Mouse (Mus musculus) hindbrain, embryonic 14.5 days (tissue): ENCODE results near the gene Npc2. TPM values are rescaled to one million over a fixed set of nuclear protein-coding genes. Genes with fewer than 3 reads are reported as not detected.

Experiments used
- ATAC-seq: fragments of 200-750 bp; cut with Nextera tagmentation; 2 replicates; pipeline ENCODE4 v1.8.0; 2017; ENCODE audit warnings: moderate number of reproducible peaks, mild to moderate bottlenecking, moderate TSS enrichment, moderate library complexity; ENCODE audit not compliant: low FRiP score
- DNase-seq: peaks from one replicate; pipeline ENCODE4 v3.0.0-alpha.2; 2015; ENCODE audit warnings: low spot score
- H3K27ac ChIP-seq: fragments of 300-500 bp; sonication (generic); 2 replicates; pipeline ENCODE4 v1.5.1; 2014; ENCODE audit warnings: mild to moderate bottlenecking, moderate library complexity
- H3K27me3 ChIP-seq: fragments of 300-500 bp; sonication (generic); 2 replicates; pipeline ENCODE4 v1.6.1; 2014; ENCODE audit warnings: mild to moderate bottlenecking, low read length, mixed read lengths; ENCODE audit not compliant: control insufficient read depth, insufficient read depth
- H3K36me3 ChIP-seq: fragments of 300-500 bp; sonication (generic); replicated peaks from 2 replicates; pipeline ENCODE4 v1.6.1; 2014; ENCODE audit not compliant: control insufficient read depth, insufficient read depth
- H3K4me1 ChIP-seq: fragments of 300-500 bp; sonication (generic); replicated peaks from 2 replicates; pipeline ENCODE4 v1.6.1; 2014; ENCODE audit warnings: antibody characterized with exemption, low read length, mixed read lengths; ENCODE audit not compliant: control insufficient read depth, insufficient read depth
- H3K4me2 ChIP-seq: fragments of 300-500 bp; sonication (generic); replicated peaks from 2 replicates; pipeline ENCODE4 v1.6.1; 2014; ENCODE audit warnings: mild to moderate bottlenecking, moderate library complexity
- H3K4me3 ChIP-seq: fragments of 300-500 bp; sonication (generic); replicated peaks from 2 replicates; pipeline ENCODE4 v1.5.1; 2014; ENCODE audit warnings: mild to moderate bottlenecking, low read length
- H3K9ac ChIP-seq: fragments of 300-500 bp; sonication (generic); 2 replicates; pipeline ENCODE4 v1.6.1; 2014
- H3K9me3 ChIP-seq: fragments of 300-500 bp; sonication (generic); 2 replicates; pipeline ENCODE4 v1.6.1; 2016; ENCODE audit warnings: low read length; ENCODE audit not compliant: control insufficient read depth
- WGBS: fragments of 180-500 bp; shearing (Covaris S2); extraction: QIAGEN DNeasy Blood & Tissue Kit; methylation state at CpG from one replicate; pipeline ENCODE4 v1.1.7; 2014; 5-methylcytosine and 5-hydroxymethylcytosine counted together
- polyA plus RNA-seq: library from polyadenylated mRNA; unstranded; fragments of >200 nt; fragmentation: Nextera tagmentation; extraction: Ambion mirVana; gene quantifications from 2 replicates; pipeline ENCODE4 v1.2.1, GENCODE M21; 2014

Npc2 gene
- polyA plus RNA-seq, 1 experiment from 2014 or later = 54.3 TPM

DNA sequence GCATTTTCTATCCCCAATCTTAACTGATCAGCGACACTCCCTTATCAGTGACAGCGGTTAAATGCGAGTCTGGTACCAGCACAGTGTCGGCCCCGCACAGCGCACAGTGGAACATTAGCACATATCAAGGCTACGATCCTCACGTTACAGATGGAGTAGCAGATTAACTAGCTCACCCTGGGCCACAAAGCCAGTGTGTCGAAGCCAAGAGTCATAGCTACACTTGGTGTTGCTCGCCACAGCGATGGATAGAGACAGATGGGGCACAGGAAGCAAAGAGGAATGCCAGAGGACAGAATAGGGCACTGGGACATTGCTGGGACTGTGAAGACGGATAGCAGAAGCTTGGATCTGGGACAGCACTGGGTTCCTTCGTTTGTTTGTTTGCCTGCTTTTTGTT, 34.4 kb upstream of the Npc2 start:
- 83% methylated on average over 13 of the region's 13 CpGs for WGBS
- H3K27ac ChIP-seq = no peak overlapping the region
- no peaks in the 10 kb centered on the region for H3K27me3 ChIP-seq
- DNase-seq (no peak), ATAC-seq (no peak)
- no peaks in the 10 kb centered on the region for H3K4me1 ChIP-seq
- no peak overlapping the region for H3K4me2 ChIP-seq
- no peaks in the 10 kb centered on the region for H3K36me3 ChIP-seq
- no peak overlapping the region for H3K9ac ChIP-seq
- H3K4me3 ChIP-seq = no peak overlapping the region
- H3K9me3 ChIP-seq = no peaks in the 10 kb centered on the region

DNA sequence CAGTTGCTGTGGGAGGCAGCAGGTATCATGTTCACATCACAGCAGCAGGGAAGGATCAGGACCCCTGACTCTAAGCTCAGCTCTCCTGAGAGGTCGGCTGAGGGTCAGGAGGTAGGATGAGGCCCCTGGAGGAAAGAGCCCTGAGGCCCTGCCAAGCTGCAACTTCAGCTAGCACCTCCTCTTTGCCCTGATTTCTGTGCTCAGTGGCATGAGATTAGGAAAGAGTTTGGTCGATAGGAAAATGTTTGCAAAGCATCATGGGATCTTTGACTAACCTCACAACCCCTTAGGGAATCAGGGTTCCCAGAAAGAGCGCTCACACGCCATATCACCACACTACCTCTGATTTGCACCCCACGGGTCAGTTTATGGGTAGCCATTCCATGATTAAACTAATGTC, 33.8 kb upstream of the Npc2 start:
- Histone ChIP-seq H3K36me3 (no peaks in the 10 kb centered on the region), H3K27me3 (no peaks in the 10 kb centered on the region), H3K4me1 (no peaks in the 10 kb centered on the region), H3K27ac (no peak overlapping the region), H3K9ac (no peak overlapping the region), H3K9me3 (no peaks in the 10 kb centered on the region), H3K4me3 (no peak overlapping the region), H3K4me2 (no peak overlapping the region)
- DNase-seq (no peak), ATAC-seq (no peak)
- 73% methylated on average over 5 of the region's 5 CpGs for WGBS

DNA sequence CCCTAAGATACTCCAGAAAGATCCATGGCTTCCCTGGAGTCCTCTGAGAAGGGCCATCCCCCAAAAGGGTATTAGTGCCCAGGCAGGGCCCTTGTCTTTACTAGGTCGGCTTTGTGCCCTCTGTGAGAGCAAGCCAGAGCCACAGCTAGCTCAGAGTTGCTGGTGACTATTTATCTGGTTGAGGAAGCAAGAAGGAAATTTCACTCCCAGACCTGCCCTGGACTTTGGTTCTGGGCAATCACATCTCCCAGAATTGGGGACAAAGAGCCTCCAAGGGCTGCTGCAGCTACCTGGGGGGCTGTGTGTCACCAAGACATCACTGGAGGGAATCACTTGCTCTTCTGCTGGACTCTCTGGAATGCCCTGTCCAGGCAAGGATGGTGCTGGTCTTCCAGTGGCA, 33.1 kb upstream of the Npc2 start:
- H3K27ac ChIP-seq = no peak overlapping the region
- whole genome bisulfite sequencing = 93% methylated on average over 1 of the region's 1 CpGs
- H3K4me1 ChIP-seq = no peaks in the 10 kb centered on the region
- H3K4me3 ChIP-seq = no peak overlapping the region
- H3K27me3 ChIP-seq = no peaks in the 10 kb centered on the region
- no peak for DNase-seq
- no peaks in the 10 kb centered on the region for H3K36me3 ChIP-seq
- no peak for ATAC-seq
- H3K4me2 ChIP-seq = no peak overlapping the region
- no peak overlapping the region for H3K9ac ChIP-seq
- H3K9me3 ChIP-seq = no peaks in the 10 kb centered on the region

DNA sequence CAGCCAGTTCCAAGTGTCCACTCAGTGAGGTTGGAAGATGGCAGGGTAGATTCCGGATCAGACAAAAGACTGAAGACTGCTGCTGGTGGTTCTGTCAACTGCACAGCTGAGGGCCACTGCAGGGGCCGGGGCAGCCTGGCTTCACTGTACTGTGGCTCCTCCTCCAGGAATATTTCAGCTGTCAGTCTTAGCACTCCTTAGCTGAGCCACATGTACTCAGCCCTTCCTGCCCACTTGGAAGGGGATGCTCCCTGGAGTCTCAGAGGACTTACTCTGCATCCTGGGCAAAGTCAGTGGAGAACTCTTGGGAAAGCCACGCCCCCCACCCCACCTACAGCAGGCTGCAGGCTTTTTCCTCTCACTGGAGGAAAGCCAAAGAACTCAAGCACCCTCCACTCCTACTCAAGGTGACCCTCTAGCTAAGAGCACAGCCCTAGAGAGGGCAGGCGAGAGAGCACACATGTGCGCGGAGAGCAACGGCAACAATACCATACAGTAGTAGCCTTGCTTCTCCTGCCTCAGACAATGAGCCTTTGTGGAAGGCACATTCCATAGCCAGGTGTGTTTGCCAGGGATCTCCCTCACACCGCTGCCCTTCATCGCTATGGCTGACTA, 32.4 kb upstream of the Npc2 start:
- DNase-seq = no peak
- Histone ChIP-seq H3K27ac (no peak overlapping the region), H3K4me3 (no peak overlapping the region), H3K27me3 (no peaks in the 10 kb centered on the region), H3K36me3 (no peaks in the 10 kb centered on the region), H3K4me1 (no peaks in the 10 kb centered on the region), H3K4me2 (no peak overlapping the region), H3K9ac (no peak overlapping the region), H3K9me3 (no peaks in the 10 kb centered on the region)
- 73% methylated on average over 9 of the region's 9 CpGs for WGBS
- no peak for ATAC-seq

DNA sequence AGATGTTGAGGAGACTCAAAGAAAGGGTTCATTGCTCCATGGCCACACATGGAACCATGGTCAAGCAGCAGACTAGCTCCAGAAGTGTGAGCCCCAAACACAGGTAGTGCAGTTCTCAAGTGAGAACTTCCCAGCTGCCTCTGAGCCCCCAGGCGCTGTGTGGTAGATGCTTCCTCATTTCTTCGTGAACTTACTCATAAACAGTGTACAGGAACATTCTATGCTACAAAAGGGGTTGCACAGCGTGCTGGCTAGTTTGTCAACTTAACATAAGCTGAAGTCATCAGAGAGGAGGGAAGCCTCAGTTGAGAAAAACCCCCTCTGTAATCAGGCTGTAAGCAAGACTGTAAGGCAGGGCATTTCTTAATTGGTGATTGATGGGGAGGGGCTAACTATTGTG, 29.7 kb upstream of the Npc2 start:
- Histone ChIP-seq H3K9me3 (no peaks in the 10 kb centered on the region), H3K36me3 (no peaks in the 10 kb centered on the region), H3K27ac (no peak overlapping the region), H3K27me3 (no peaks in the 10 kb centered on the region), H3K4me1 (no peaks in the 10 kb centered on the region), H3K4me2 (no peak overlapping the region), H3K4me3 (no peak overlapping the region), H3K9ac (no peak overlapping the region)
- ATAC-seq (no peak), DNase-seq (no peak)
- WGBS = 90% methylated on average over 3 of the region's 3 CpGs

DNA sequence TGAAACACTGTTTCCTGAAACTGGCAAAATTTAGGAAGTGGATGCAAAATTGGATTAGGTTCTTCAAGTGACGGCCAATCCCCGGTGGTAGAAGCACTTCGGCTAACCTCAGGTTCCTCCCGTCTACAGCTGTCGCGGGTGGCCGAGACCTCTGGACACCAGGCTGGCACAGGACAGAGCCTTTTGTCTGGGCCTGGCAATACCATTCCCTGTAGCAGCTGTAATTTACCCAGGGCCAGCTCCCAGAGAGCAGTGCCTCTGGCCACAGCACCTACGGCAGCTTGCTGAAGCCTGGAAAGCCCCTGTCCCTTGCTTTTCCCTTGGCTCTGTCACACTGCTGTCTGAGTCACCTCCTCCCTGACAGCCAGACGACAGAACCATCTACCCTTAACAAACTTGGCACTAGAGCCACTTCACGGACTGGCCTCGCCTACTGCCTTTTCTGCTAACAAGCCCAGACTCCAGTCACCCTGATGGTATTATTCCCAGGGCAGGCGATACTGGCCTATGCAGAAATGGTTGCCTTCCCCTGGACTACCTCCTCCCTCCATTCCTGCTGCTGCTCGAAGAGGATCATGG, 28.7 kb upstream of the Npc2 start:
- Histone ChIP-seq H3K4me3 (no peak overlapping the region), H3K27me3 (no peaks in the 10 kb centered on the region), H3K27ac (no peak overlapping the region), H3K36me3 (no peaks in the 10 kb centered on the region), H3K4me2 (no peak overlapping the region), H3K4me1 (no peaks in the 10 kb centered on the region), H3K9me3 (no peaks in the 10 kb centered on the region), H3K9ac (no peak overlapping the region)
- DNase-seq (no peak), ATAC-seq (no peak)
- 88% methylated on average over 13 of the region's 13 CpGs for WGBS

DNA sequence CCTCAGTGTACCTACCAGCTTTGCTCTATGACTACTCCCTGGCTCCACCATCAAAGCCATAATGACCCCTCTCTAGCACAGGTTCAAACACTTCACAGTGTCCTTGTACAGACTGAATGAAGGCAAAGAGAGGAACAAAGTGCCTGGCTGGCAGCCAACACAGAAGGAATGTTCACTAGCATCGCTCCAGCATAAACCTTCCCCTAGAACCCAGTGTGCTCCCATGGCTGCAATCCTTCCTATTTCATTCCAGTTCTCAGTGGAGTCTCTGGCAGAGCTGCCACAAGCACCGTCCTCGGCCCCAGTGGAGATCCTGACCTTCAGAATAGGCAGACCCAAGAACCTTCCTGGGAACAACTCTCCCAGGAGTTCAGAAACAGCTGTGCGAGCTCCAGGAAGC, 27.5 kb upstream of the Npc2 start:
- ATAC-seq (no peak), DNase-seq (no peak)
- no peaks in the 10 kb centered on the region for H3K9me3 ChIP-seq
- H3K27ac ChIP-seq = no peak overlapping the region
- no peaks in the 10 kb centered on the region for H3K4me1 ChIP-seq
- WGBS = 65% methylated on average over 4 of the region's 4 CpGs
- no peak overlapping the region for H3K9ac ChIP-seq
- H3K27me3 ChIP-seq = no peaks in the 10 kb centered on the region
- H3K4me3 ChIP-seq = no peak overlapping the region
- no peaks in the 10 kb centered on the region for H3K36me3 ChIP-seq
- no peak overlapping the region for H3K4me2 ChIP-seq

DNA sequence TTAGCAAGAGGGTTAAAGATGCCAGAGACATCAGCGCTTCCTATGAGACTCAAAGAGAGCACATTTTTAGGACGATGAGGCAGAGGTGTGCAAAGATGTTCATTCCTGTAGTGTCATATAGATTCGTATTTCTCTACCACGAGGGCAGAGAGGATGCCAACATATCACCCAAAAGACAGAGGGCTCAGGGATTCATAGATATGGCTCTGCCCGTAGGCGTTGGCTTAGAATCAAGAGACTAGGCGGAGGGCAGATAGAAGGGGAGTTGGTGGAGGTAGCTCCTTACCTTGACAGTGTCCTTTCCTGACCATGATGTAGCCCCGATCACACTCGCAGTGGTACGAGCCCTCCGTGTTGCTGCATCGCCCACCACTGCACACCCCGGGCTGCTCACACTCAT, 26.1 kb upstream of the Npc2 start:
- no peak for DNase-seq
- no peaks in the 10 kb centered on the region for H3K9me3 ChIP-seq
- no peak overlapping the region for H3K4me2 ChIP-seq
- no peak for ATAC-seq
- H3K4me3 ChIP-seq = no peak overlapping the region
- H3K27ac ChIP-seq = no peak overlapping the region
- H3K4me1 ChIP-seq = no peaks in the 10 kb centered on the region
- no peak overlapping the region for H3K9ac ChIP-seq
- H3K36me3 ChIP-seq = no peaks in the 10 kb centered on the region
- WGBS = 93% methylated on average over 13 of the region's 13 CpGs
- H3K27me3 ChIP-seq = no peaks in the 10 kb centered on the region

DNA sequence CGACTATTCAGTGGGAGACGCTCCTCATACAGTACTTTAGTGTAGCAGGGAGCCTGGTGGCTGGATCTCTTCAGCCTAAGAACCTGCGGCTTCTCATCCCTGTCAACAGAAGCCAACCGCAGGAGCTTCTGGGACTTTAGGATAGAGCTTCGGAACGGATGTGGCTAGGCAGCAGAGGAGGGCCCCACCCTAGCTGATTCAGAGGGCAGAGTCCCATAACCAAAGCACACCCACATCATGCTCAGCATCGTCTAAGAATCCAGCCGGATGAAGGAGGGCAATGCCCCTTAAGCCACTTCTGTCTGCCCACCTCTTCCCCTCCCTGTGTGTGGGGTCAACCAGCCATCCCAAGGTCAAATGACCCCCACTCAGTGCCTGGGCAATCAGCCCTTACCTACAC, 21.7 kb upstream of the Npc2 start:
- ATAC-seq (no peak), DNase-seq (no peak)
- H3K4me2 ChIP-seq = no peak overlapping the region
- H3K4me3 ChIP-seq = no peak overlapping the region
- H3K4me1 ChIP-seq = no peaks in the 10 kb centered on the region
- no peaks in the 10 kb centered on the region for H3K9me3 ChIP-seq
- H3K36me3 ChIP-seq = no peaks in the 10 kb centered on the region
- no peak overlapping the region for H3K27ac ChIP-seq
- H3K9ac ChIP-seq = no peak overlapping the region
- H3K27me3 ChIP-seq = no peaks in the 10 kb centered on the region
- WGBS = 91% methylated on average over 8 of the region's 8 CpGs

DNA sequence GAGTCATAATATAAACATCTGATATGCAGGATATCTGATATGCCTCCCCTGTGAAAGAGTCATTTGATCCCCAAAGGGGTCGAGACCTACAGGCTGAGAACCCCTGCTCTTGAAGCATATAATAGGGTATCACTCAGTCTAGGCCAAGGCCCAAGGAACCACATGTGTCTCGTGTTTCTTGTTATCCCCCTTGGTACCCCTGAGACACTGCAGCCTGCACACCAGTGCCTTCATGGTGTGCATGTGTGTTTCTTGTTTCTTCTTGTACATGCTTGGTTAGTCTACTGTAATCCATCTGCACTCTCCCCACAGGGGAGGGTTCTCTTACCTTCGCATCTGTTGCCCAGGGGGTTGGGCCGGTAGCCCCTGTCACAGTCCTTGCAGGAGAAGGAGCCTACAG, 19.7 kb upstream of the Npc2 start:
- H3K4me1 ChIP-seq = no peaks in the 10 kb centered on the region
- WGBS = 87% methylated on average over 4 of the region's 4 CpGs
- DNase-seq (no peak), ATAC-seq (no peak)
- no peaks in the 10 kb centered on the region for H3K27me3 ChIP-seq
- H3K4me3 ChIP-seq = no peak overlapping the region
- no peak overlapping the region for H3K4me2 ChIP-seq
- no peak overlapping the region for H3K27ac ChIP-seq
- H3K9ac ChIP-seq = no peak overlapping the region
- no peaks in the 10 kb centered on the region for H3K36me3 ChIP-seq
- H3K9me3 ChIP-seq = no peaks in the 10 kb centered on the region
